Mouse (Mus musculus) inflammation-experienced regulatory T-cells (primary cell): ENCODE data around the gene Rcan2. TPM values are rescaled to one million over a fixed set of nuclear protein-coding genes. Genes with fewer than 3 reads are reported as not detected.

Experiments
- polyA plus RNA-seq, 2 experiments: library from polyadenylated mRNA; unstranded; fragments of 100-300 nt; shearing (Covaris generic); gene quantifications; one replicate each; pipeline ENCODE4 v1.2.1; 2017

Rcan2 gene
- under 1 TPM in 1 of 2 experiments, not detected in 1; 0.21 TPM for polyA plus RNA-seq

DNA sequence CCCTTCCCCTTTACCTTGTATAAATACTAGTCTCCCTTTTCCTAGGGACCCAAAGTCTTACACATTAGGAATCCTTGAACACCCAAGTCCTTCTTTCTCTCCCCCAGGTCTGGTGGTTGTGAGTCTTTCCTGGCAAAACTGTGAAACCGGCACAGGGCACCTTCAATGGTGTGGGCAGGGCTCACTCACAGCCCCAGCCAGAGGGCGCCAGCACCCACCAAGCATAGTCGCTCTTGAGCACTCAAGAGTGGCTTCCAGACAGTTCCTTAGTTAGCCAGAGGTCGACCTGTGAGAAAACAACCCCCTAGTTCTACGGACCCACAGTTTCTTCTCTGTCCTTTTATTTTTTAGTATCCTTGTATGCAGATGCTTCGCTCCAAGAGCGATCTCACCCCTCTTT lies at the start of gene Rcan2:
Gene Rcan2 (plus strand): TSS at position 275 of the 400 bp plus-strand sequence.

DNA sequence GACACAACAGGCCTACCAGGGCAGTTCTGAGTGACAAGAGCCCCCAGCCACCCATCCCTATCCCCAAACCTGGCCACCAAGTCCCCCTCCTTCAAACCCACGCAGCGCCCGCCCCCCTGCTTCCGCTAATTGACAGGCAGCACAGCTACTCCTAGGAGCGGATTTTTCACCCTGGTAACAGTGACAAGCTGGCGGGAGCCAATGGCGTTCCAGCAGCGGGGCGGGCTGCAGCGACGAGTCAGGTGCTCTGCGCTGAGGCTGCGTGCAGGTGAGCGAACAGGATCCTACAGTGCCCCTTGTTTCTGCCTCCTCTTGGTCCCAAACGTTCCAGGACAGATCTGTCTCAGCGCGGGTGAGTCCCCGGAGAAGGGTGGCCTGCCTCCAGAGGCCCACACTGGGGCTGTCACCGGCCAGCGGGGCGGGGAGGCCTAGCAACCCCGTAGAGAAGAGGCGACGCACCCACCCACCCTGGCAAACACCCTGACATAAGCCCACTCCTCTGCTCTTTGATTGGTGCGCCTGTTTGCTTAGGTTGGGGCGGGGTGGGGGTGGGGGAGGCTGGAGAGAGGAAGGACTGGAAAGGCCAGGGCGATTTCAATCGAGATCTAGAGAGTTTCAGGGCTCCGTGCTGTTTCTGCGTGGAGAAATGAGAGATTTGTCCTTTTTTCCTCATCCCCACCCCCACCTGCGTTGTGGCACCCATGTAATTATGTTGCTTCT lies 277.6 kb downstream of the Rcan2 start, which contains the start of gene Enpp5:
Gene Enpp5 (plus strand): TSS at position 183 of the 720 bp plus-strand sequence.

Other genes starting within 250 kb of the Rcan2 start
- 1 to 10 TPM; 3.7 to 4.7 TPM for gene Pla2g7, start 233.3 kb upstream of the Rcan2 start, polyA plus RNA-seq
- gene Tdrd6, start 171.1 kb upstream of the Rcan2 start, polyA plus RNA-seq: not detected
- 10 to 100 TPM in 1 of 2 experiments, 1 to 10 TPM in 1; 4.7 to 12.6 TPM for gene Slc25a27, start 134.1 kb upstream of the Rcan2 start, polyA plus RNA-seq
- gene Cyp39a1, start 133.9 kb upstream of the Rcan2 start, polyA plus RNA-seq: 1 to 10 TPM; 1.1 to 1.5 TPM